Mouse (Mus musculus) heart, adult 2 months (tissue): ENCODE results near the gene Trak2.
"Not testable (repeated sequence)": the region's sequence is repeated elsewhere in the genome, so short reads cannot be mapped to it uniquely, and the experiment has no call there.

ENCODE experiments used
- CTCF ChIP-seq: fragments of 200-600 bp; IDR thresholded peaks from 2 replicates; pipeline ENCODE4 v1.8.1; 2022; ENCODE audit warnings: antibody characterized with exemption, mild to moderate bottlenecking, moderate library complexity
- EP300 ChIP-seq: fragments of 200-500 bp; IDR thresholded peaks from 2 replicates; pipeline ENCODE4 v1.6.1; 2011; ENCODE audit warnings: low read depth, low read length, control low read depth; ENCODE audit not compliant: insufficient read depth
- POLR2A ChIP-seq: fragments of 200-500 bp; IDR thresholded peaks from 2 replicates; pipeline ENCODE4 v1.6.1; 2011; ENCODE audit warnings: mild to moderate bottlenecking, low read depth, low read length, control low read depth; ENCODE audit not compliant: insufficient read depth

- TF ChIP-seq POLR2A, CTCF, EP300: not testable (repeated sequence)
These were observed 90.0 kb downstream of the Trak2 start for GRCm38 (mm10) chr1:58883279-58883678.
